Mouse (Mus musculus) layer of hippocampus, adult 9-11 months (tissue): ENCODE measurements around the gene Cacnb3.
A peak's percentile ranks its signal among the peaks of the same experiment; 100 is the strongest.

ENCODE experiments used
- DNase-seq: peaks from one replicate; pipeline ENCODE4 v3.0.0; 2022

The Cacnb3 gene

DNA sequence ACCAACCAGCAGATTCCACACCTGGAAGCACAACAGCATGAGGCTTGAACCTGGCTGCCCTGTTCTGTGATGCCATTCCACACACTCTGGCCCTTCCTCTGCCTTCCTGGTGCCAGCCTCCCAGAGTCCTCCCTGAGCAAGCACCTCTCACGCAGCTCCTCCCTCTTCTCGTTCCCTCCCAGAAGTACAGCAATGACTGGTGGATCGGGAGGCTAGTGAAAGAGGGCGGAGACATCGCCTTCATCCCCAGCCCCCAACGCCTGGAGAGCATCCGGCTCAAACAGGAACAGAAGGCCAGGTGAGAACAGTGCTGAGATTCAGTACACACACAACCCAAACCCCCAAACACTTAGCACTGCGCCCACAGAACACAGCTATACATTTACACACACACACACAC is 9.5 kb downstream of the Cacnb3 start:
- no peak for DNase-seq

DNA sequence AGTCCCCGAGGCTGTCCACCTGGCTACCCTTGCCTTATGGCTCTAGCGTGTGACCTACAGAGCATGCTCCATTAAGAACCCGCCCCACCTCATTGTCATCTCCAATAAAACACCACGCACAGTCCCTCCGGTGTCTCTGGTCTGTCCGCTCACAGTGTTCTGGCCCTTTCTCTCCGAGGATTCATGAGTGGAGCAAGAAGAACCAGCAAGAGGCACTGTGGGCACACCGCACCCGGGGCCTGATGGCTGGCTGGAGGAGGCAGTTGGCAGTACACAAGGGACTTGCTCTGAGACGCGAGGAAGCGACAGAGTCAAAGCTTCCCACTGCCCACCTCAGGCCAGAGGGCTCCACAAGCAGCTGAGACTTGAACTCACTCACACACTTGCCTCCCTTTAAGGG is 13.8 kb downstream of the Cacnb3 start:
- DNase-seq, result no peak

DNA sequence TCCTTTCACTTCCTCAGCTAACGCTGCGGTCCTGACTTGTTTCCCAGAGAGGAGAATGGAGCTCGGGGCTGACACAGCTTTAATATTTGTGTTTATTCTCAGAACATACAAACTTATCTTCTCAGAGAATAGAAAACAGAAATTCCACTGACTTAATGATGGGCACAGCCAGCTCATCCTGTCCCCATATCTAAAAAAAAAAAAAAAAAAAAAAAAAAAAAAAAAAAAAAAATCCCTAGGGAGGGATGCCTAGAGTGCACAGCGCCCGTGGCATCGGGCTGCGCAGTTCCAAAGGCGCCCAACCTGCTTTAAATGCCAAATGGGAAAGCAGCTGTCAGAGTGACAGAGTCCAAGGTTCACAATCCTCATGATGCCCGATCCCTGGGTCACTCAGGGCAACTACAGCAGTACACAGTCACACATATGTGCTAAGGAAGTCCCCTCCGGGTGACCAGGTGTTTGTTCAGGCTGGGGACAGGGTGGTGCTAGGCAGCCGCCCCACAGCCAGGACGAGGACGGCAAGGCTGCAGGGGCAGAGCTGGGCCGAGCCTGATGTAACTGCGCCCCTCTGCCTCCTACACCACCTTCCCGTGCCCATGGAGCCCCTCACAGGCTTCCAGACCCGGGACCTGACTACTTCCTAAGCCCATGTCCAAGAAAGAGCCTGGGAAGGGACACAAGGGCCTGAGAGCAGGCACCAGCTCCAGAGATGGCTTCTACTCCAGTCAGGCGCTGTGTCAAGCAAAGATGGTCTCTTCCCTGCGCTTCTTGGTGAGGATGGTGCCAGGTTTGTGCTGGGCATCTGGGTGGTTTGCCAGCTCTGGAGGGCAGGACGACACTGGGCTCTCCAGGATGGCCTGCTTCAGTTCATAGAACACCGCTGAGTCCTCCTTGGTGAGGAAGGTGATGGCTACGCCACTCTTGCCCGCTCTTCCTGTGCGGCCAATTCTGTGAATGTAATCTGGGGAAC is 14.7 kb downstream of the Cacnb3 start:
- DNase-seq, result no peak

- no peak for DNase-seq
Observed at GRCm38 (mm10) chr15:98646737-98647136, 16.1 kb downstream of the Cacnb3 start.

- no peak for DNase-seq
Observed at GRCm38 (mm10) chr15:98647308-98647707, 16.7 kb downstream of the Cacnb3 start.

DNA sequence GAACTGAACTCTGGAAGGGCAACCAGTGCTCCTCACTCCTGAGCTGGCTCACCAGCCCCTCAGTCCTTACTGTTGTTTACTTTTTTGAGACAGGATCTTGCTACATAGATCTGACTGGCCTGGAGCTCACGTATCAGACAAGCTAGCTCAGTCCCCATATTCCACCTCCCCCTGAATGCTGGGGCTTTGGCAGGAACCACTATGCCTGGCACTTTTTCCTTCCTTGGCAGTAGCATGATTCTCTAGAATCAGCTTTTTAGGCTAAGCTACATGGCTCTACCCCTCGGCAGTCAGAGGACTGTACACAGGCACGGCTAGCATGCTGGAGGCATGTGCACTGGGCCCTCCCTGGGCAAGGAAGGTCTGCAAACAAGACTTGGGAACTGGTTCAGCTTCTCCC is 17.4 kb downstream of the Cacnb3 start:
- DNase-seq, result peak; percentile 48

GRCm38 (mm10) chr15:98651431-98651830 is 20.8 kb downstream of the Cacnb3 start:
- DNase-seq, result no peak

DNA sequence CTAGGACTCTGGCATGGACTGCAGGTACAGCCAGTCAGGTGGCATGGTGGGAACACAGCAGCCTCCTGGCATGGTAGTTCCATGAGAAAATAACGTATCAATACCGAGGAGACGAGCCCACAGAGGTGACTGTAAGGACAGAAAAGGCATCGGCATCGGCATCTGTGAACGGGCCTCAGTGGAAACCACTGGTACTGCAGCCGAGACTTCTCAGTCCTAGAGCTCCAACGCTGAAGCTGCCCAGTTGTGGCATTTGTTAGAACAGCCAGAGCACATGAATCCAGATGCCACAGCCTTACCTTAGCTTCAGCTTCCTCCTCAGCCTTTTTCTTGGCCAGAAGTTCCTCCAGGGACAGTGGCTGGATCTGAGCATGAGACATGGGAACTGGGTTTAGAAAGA is 21.5 kb downstream of the Cacnb3 start:
- no peak for DNase-seq

DNA sequence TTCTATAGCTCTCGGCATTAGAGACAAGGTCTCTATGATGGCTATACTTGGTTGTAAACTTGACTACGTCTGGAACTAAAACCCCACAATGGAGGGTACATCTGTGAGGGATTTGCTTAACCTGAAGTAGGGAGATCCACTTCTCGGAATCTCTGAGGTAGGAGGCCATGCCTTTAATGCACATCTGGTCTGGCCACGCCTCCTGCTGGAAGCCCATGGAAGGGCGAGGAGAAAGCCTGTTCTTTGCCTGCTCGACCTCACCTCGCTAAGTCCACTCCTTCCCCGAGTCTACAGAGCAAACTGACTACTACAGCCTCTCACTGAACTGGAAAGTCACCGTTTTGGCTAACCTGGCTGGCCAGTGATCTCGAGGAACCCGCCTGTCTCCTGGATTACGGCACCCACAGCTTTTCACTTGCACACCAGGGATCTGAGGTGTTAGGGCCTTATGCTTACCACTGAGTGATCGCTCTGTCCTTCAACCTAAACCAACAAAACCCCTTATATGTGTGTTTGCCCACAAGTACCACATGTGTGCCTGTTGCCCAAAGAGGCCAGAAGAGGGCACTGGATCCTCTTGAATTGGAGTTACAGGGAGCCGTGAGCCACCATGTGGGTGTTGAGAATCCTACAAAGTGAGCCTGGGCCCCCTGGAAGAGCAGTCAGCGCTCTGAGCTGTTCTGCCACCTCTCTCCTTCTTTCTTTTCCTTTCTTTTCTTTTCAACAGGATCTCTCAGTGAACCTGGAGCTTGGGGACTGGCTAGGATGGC is 26.5 kb downstream of the Cacnb3 start:
- DNase-seq, result no peak

DNA sequence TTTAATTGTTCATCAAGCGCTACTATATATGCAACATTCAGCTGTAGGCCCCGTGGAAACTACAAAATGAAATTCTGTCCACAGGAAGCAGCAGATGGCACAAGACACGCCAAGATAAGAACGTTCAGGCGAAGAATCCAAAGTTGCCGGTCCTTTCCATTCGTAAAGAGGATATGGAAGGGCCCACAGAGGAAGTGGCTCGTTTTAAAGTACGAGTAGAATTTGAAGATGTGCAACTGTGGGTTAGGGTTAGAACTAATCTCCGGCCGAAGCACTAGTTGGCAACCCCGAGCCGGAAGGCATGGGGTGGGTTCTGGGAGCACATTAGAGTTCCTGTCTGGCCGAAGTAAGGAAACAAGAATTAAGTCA is 31.5 kb downstream of the Cacnb3 start:
- DNase-seq, result no peak

GRCm38 (mm10) chr15:98662567-98663545 is 32.2 kb downstream of the Cacnb3 start, which contains the start of gene Ddx23:
Ddx23 (minus strand) TSS chr15:98662894.
- DNase-seq, result peak; percentile 96

- no peak for DNase-seq
Observed at GRCm38 (mm10) chr15:98664042-98664907, 33.6 kb downstream of the Cacnb3 start.

- DNase-seq, result no peak
Observed at GRCm38 (mm10) chr15:98672592-98672991, 42.0 kb downstream of the Cacnb3 start.

DNA sequence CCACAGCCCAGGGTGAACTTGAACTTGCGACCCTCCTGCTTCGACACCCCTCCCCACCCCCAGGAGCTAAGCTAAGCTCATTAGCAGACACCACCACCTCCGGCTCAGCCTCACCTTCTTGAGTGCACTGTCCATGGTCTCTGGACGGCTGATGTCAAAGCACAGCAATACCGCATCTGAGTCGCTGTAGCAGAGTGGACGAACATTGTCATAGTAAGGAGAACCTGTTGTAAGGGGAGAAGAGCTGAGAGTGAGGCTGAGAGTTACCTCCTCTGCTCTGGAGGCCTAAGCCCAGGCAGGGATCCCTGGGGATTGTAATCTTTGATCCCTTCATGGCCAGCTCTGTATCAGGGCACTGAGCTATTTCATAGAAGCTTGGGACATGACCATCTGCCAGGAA is 43.1 kb downstream of the Cacnb3 start:
- no peak for DNase-seq

DNA sequence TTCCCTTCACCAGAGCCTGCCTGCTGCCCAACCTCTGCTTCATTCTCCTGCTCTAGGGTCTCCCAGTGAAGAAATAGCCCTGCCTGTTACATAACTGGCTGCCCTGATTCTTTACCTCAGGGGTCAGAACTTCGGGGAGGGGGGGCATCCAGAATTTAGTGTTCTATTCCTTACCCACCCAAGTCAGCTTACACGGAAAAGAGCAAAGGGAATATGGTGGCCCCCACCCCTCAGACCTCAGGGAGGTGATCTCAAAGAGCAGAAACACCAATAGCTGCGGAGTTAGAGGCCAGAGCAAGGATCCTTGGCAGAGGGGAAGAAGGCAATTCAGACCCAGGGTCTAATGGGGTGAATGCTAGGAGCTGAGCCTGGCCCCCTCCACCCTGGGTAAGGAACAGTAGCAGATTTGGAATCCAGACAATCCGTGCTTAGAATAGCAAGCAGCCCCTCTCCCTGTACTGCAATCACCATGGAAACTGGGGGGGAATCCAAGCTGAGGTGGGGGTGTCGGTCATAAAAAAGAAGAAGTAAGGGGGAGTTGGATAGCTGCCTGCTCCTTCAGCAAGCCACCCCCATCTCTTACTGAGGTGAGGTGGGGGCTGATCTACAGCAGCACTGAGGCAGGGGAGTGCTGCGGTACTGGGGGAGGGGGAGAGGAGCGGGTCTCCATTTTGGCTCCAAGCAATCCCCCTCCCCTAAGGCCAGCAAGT is 43.8 kb downstream of the Cacnb3 start:
- no peak for DNase-seq

- DNase-seq, result no peak
Observed at GRCm38 (mm10) chr15:98674994-98675545, 44.4 kb downstream of the Cacnb3 start.

- DNase-seq, result no peak
Observed at GRCm38 (mm10) chr15:98675634-98676250, 45.1 kb downstream of the Cacnb3 start.

GRCm38 (mm10) chr15:98676471-98676870 is 45.8 kb downstream of the Cacnb3 start:
- DNase-seq, result no peak

DNA sequence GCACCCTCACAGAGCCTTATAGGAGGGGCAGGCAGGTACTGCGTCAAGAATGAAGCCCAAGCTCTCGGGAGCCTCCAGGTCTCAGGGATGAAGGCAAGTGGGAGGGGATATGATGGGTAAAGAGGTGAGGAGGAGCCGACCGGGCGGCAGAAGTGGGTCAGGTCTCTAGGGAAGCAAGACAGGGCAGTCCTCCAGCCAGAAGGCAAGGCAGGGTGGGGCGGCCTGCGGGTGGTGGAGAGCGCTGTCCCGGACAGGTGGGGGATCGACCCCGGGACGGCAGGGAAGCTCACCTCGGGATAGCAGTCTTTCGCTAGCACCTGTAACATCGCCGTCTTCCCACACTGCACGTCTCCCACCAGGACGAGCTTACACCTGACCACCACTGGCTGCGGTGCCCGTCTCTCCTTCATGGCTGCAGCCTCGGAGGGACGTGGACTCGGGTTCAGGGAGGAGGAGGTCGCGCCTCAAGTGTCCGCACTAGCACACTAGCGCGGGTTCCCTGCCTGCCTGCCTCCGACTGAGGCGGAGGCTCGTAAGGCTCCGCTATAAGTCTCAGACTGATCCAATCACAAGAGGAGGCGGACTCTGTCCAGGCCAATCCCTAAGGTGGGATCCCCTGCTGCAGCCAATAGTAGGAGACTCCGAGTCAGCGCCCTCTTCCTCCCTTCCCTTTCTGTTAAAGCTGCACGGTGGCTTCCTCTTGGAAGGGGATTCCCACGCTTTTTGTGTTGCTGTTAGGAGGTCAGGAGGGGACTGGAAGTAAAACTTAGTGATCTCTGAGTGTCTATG is 46.5 kb downstream of the Cacnb3 start, which contains the start of gene Rnd1:
Gene Rnd1 (minus strand): TSS at position 522 of the 789 bp plus-strand sequence.
- DNase-seq, result peak; percentile 90
